Mouse (Mus musculus) G1E-ER4 (cell line): ENCODE measurements around the gene Dars. TPM values are rescaled to one million over a fixed set of nuclear protein-coding genes. Genes with fewer than 3 reads are reported as not detected.
A peak's percentile ranks its signal among the peaks of the same experiment; 100 is the strongest.

ENCODE experiments used
- GATA1 ChIP-seq: IDR thresholded peaks from one replicate; pipeline ENCODE4 v1.8.0; 2012; ENCODE audit warnings: low read length, inconsistent platforms
- polyA plus RNA-seq: library from polyadenylated mRNA; stranded (reverse); fragments of >175 nt; gene quantifications from 2 replicates; pipeline ENCODE4 v1.2.3, GENCODE M21; 2012

Dars gene
- polyA plus RNA-seq, 1 experiment, result 261 TPM

- TF ChIP-seq GATA1, result no peak
Observed at GRCm38 (mm10) chr1:128386487-128386886, 30.7 kb downstream of the Dars start.

GRCm38 (mm10) chr1:128376841-128377240 lies 40.3 kb downstream of the Dars start:
- no peak for TF ChIP-seq GATA1

GRCm38 (mm10) chr1:128372143-128372860 lies 44.9 kb downstream of the Dars start:
- no peak for TF ChIP-seq GATA1

GRCm38 (mm10) chr1:128368732-128369441 lies 48.3 kb downstream of the Dars start:
- no peak for TF ChIP-seq GATA1

- no peak for TF ChIP-seq GATA1
Observed at GRCm38 (mm10) chr1:128360601-128361000, 56.6 kb downstream of the Dars start.

- no peak for TF ChIP-seq GATA1
Observed at GRCm38 (mm10) chr1:128359554-128360376, 57.4 kb downstream of the Dars start, which contains the start of gene Mcm6. TSS of gene Mcm6 (minus strand) at chr1:128359664.

GRCm38 (mm10) chr1:128358916-128359553 lies 58.1 kb downstream of the Dars start:
- TF ChIP-seq GATA1, result no peak

- no peak for TF ChIP-seq GATA1
Observed at GRCm38 (mm10) chr1:128358276-128358675, 58.9 kb downstream of the Dars start.

- TF ChIP-seq GATA1, result no peak
Observed at GRCm38 (mm10) chr1:128357452-128357851, 59.7 kb downstream of the Dars start.

GRCm38 (mm10) chr1:128353092-128353491 lies 64.1 kb downstream of the Dars start:
- TF ChIP-seq GATA1, result peak; percentile 51

GRCm38 (mm10) chr1:128344232-128344631 lies 72.9 kb downstream of the Dars start:
- no peak for TF ChIP-seq GATA1

GRCm38 (mm10) chr1:128337708-128338320 lies 79.4 kb downstream of the Dars start:
- no peak for TF ChIP-seq GATA1

GRCm38 (mm10) chr1:128330313-128330712 lies 86.9 kb downstream of the Dars start:
- TF ChIP-seq GATA1, result no peak

GRCm38 (mm10) chr1:128328218-128328617 lies 89.0 kb downstream of the Dars start, which contains the start of gene Lct:
TSS of gene Lct (minus strand) at chr1:128328318.
- TF ChIP-seq GATA1, result no peak

GRCm38 (mm10) chr1:128327165-128327564 lies 90.0 kb downstream of the Dars start:
- TF ChIP-seq GATA1, result no peak
